Mouse (Mus musculus) myocyte (in vitro differentiated cells): Measurements from ENCODE around the gene Kmt5b. TPM values are rescaled to one million over a fixed set of nuclear protein-coding genes. Genes with fewer than 3 reads are reported as not detected.
A peak's percentile ranks its signal among the peaks of the same experiment; 100 is the strongest.

Experiments used
- H3K27me3 ChIP-seq: one replicate; pipeline ENCODE4 v1.6.1; 2011; ENCODE audit not compliant: control insufficient read depth, insufficient read depth, insufficient read length
- H3K36me3 ChIP-seq: one replicate; pipeline ENCODE4 v1.6.1; 2011; ENCODE audit not compliant: control insufficient read depth, insufficient read depth
- H3K4me2 ChIP-seq: one replicate; pipeline ENCODE4 v1.6.1; 2011; ENCODE audit warnings: low read depth, control low read depth
- H3K4me3 ChIP-seq: one replicate; pipeline ENCODE4 v1.5.1; 2011; ENCODE audit warnings: mild to moderate bottlenecking, control low read depth, moderate library complexity
- H3K79me2 ChIP-seq: one replicate; pipeline ENCODE4 v1.6.1; 2011; ENCODE audit not compliant: control insufficient read depth, insufficient read depth
- H3ac ChIP-seq: one replicate; pipeline ENCODE4 v1.6.1; 2011; ENCODE audit not compliant: control insufficient read depth, insufficient read length
- CEBPB ChIP-seq: IDR thresholded peaks from 2 replicates; pipeline ENCODE4 v1.6.1; 2011; ENCODE audit warnings: mild to moderate bottlenecking, moderate library complexity; ENCODE audit not compliant: poor library complexity, insufficient read depth, severe bottlenecking
- E2F4 ChIP-seq: IDR thresholded peaks from one replicate; pipeline ENCODE4 v1.6.1; 2011; ENCODE audit warnings: mild to moderate bottlenecking, control low read depth, moderate library complexity; ENCODE audit not compliant: insufficient read depth
- MAX ChIP-seq: IDR thresholded peaks from one replicate; pipeline ENCODE4 v1.6.1; 2011; ENCODE audit warnings: low read depth, mild to moderate bottlenecking, control low read depth
- MYOD1 ChIP-seq, 3 experiments: IDR thresholded peaks; one replicate each; pipeline ENCODE4 v1.6.1; 2011; ENCODE audit warnings: control low read depth in 2 of 3, low read depth in 2 of 3, mild to moderate bottlenecking in 2 of 3, moderate library complexity in 1 of 3; ENCODE audit not compliant: insufficient read length in 2 of 3, control insufficient read depth in 1 of 3
- MYOG ChIP-seq, 3 experiments: IDR thresholded peaks; one replicate each; pipeline ENCODE4 v1.6.1; 2011; ENCODE audit warnings: control low read depth in 2 of 3, low read depth in 2 of 3, mild to moderate bottlenecking in 2 of 3; ENCODE audit not compliant: insufficient read length in 2 of 3, control insufficient read depth in 1 of 3, insufficient read depth in 1 of 3
- POLR2A ChIP-seq: IDR thresholded peaks from one replicate; pipeline ENCODE4 v1.6.1; 2011; ENCODE audit warnings: low read depth, mild to moderate bottlenecking, control low read depth, moderate library complexity; ENCODE audit not compliant: insufficient read length
- POLR2AphosphoS2 ChIP-seq: IDR thresholded peaks from one replicate; pipeline ENCODE4 v1.6.1; 2011; ENCODE audit warnings: low read depth, control low read depth; ENCODE audit not compliant: insufficient read length
- REST ChIP-seq: IDR thresholded peaks from one replicate; pipeline ENCODE4 v1.6.1; 2011; ENCODE audit warnings: mild to moderate bottlenecking, control low read depth, moderate library complexity; ENCODE audit not compliant: insufficient read depth, insufficient read length
- SRF ChIP-seq: IDR thresholded peaks from one replicate; pipeline ENCODE4 v1.6.1; 2011; ENCODE audit warnings: low read depth; ENCODE audit not compliant: control insufficient read depth, insufficient read length
- TCF12 ChIP-seq: IDR thresholded peaks from one replicate; pipeline ENCODE4 v1.6.1; 2011; ENCODE audit warnings: mild to moderate bottlenecking, control low read depth; ENCODE audit not compliant: poor library complexity, insufficient read depth, severe bottlenecking
- TCF3 ChIP-seq: IDR thresholded peaks from one replicate; pipeline ENCODE4 v1.6.1; 2011; ENCODE audit warnings: low read depth, control low read depth; ENCODE audit not compliant: insufficient read length
- USF1 ChIP-seq: IDR thresholded peaks from one replicate; pipeline ENCODE4 v1.6.1; 2011; ENCODE audit warnings: low read depth, mild to moderate bottlenecking, control low read depth, moderate library complexity
- polyA plus RNA-seq: library from polyadenylated mRNA; unstranded; fragments of >200 nt; fragmentation: generic; extraction: Trizol; gene quantifications from one replicate; pipeline ENCODE4 v1.2.1, GENCODE M21; 2012; ENCODE audit warnings: missing spikeins

Kmt5b gene
- polyA plus RNA-seq, 1 experiment: 8.0 TPM

DNA sequence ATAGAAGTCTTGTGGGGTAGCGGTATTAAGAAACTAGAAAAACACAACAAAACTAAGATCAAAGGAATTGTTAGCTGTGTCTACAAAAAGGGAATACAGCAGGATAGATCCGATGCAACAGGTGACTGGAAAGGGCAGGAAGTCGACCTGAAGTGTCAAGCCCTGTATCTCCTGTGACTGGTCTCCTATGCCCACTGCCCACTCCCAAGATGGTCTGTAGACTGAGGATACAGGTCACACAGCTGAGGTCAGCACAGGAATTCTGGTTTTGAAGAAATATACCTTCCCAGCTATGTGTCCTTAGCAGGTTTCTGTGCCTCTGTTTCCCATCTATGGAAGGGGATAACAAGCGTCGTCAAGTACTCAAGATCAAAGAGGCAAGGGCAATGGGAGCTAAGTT is 843 bp upstream of the Kmt5b start:
- no peaks in the 10 kb centered on the region for H3K36me3 ChIP-seq
- H3K4me3 ChIP-seq: peak overlapping the region; percentile 56
- no peaks in the 10 kb centered on the region for H3K27me3 ChIP-seq
- H3K79me2 ChIP-seq: peaks cover 25% of the 10 kb centered on the region
- no peak overlapping the region for H3ac ChIP-seq
- no peak for TF ChIP-seq USF1
- TF ChIP-seq TCF3: no peak
- no peak for TF ChIP-seq REST
- no peak for TF ChIP-seq TCF12
- no peak for TF ChIP-seq POLR2AphosphoS2
- TF ChIP-seq POLR2A: no peak
- H3K4me2 ChIP-seq: peak overlapping the region; percentile 78

DNA sequence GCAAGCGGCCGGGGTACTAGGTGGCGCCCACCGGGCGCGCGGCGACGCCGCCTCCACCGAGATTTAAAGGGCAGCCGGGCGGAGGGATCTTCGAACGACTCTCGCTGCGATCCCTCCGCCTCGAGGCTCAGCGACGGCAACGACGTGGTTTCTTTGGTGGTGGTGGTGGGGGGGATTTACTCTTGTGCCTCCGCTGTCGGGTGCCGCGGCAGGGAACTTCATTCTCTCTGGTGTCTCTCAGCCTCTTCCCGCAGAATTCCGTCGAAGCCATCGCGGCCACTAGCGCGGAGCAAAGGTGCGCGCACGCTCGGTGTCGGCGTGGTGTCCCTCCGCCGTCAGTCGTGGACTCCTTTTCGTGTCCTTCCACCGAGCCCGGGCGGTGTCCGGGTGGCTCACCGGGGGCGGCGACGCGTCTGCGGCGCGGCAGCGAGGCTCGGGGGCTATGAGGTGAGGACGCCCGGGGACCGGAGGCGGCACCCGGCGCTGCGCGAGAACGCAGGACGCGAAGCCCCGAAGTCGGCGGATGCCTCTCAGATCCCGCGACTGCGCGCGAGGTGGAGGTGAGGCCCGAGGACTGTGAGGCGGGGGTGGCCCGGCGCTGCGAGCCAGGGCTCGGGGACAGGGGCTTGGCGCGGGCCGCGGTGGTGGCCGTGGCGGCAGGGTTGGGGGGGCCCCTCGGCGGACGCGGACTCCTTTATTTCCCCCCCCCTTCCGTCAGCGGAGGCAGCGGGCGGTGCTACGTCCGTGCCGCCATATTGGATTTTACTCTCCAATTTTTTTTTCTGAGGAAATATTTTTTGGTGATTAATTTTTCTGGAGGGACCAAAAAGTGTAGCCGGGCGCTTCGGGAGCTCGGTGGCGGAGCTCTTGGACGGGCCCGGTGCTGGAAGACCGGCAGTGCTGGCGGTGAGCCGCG is 818 bp downstream of the Kmt5b start:
- Histone ChIP-seq H3K4me3 (peak overlapping the region; percentile 56), H3ac (peak overlapping the region; percentile 72), H3K4me2 (peak overlapping the region; percentile 78), H3K36me3 (no peaks in the 10 kb centered on the region), H3K27me3 (no peaks in the 10 kb centered on the region), H3K79me2 (peaks cover 41% of the 10 kb centered on the region)
- TF ChIP-seq MYOD1 (IDR thresholded peaks at IDR 0.05; ENCODE audit: control insufficient read depth in 1 of 3, insufficient read length in 2 of 3, low read depth in 2 of 3): peak in 2 of 3 experiments; percentile 10 to 17
- TF ChIP-seq POLR2A: peak; percentile 66
- TF ChIP-seq POLR2AphosphoS2: peak; percentile 11
- peak in 2 of 3 experiments; percentile 47 to 60 for TF ChIP-seq MYOG (IDR thresholded peaks at IDR 0.05; ENCODE audit: control insufficient read depth in 1 of 3, insufficient read depth in 1 of 3, insufficient read length in 2 of 3, low read depth in 2 of 3)
- peak; percentile 12 for TF ChIP-seq TCF3
- TF ChIP-seq MAX: no peak
- no peak for TF ChIP-seq E2F4

DNA sequence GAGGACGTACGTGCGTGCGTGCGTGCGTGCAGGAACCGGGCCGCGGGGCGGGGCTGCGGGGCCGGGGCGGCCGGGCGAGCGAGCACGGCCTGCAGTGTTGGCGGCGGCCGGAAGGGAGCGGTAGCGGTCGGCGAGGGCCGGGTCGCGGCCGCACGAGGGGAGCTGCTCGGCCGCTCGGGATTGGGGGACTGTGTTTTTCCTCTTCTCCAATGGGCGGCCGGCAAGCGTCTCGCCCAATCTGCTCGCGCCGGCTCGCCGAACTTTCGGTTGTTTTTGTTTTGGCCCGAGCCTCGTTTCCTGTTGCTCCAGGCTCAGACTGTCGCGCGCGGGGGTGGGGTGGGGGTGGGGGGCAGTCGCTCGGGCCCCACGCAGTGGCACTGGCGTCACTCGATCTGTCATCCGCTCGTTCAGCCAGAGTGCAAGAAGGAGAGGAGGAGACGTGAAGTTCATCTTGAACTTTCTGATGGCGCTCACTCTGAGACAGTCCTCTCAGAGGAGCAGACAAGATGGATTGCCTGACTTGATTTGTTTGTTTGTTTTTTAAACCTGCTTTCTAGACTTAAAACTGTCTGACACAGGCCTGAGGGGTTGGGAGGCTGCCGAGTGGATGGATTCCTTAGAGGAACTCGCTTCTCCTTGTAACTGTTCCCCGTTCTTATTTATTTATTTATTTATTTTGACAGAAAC is 1.6 kb downstream of the Kmt5b start:
- H3ac ChIP-seq: peak overlapping the region; percentile 72
- H3K79me2 ChIP-seq: peaks cover 49% of the 10 kb centered on the region
- H3K4me3 ChIP-seq: peak overlapping the region; percentile 56
- no peaks in the 10 kb centered on the region for H3K36me3 ChIP-seq
- H3K4me2 ChIP-seq: peak overlapping the region; percentile 87
- no peak for TF ChIP-seq MYOG (IDR thresholded peaks at IDR 0.05; ENCODE audit: control insufficient read depth in 1 of 3, insufficient read depth in 1 of 3, insufficient read length in 2 of 3, low read depth in 2 of 3)
- TF ChIP-seq SRF: no peak
- TF ChIP-seq E2F4: no peak
- TF ChIP-seq POLR2A: peak; percentile 43
- H3K27me3 ChIP-seq: no peaks in the 10 kb centered on the region

DNA sequence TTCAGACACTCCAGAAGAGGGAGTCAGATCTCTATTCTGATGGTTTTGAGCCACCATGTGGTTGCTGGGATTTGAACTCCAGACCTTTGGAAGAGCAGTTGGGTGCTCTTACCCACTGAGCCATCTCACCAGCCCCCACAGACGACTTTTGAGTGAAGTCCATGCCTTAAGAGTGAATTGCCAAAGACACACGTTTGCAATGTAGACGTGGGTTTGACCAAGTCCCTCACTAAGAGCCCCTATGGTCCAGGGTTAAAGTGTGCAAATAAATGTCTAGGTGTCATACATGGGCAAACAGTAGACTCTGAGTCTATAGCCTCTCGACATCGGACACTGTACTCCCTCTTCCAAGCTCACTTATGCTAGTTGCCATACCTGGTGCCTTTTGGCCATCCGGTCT is 2.3 kb downstream of the Kmt5b start:
- Histone ChIP-seq H3K36me3 (no peaks in the 10 kb centered on the region), H3K4me3 (peak overlapping the region; percentile 56)
- TF ChIP-seq TCF3 (no peak), E2F4 (no peak), POLR2A (no peak), MYOG (IDR thresholded peaks at IDR 0.05; ENCODE audit: control insufficient read depth in 1 of 3, insufficient read depth in 1 of 3, insufficient read length in 2 of 3, low read depth in 2 of 3) (no peak), USF1 (no peak), MAX (no peak), SRF (no peak), MYOD1 (IDR thresholded peaks at IDR 0.05; ENCODE audit: control insufficient read depth in 1 of 3, insufficient read length in 2 of 3, low read depth in 2 of 3) (no peak), TCF12 (no peak), CEBPB (no peak), REST (no peak), POLR2AphosphoS2 (no peak)

DNA sequence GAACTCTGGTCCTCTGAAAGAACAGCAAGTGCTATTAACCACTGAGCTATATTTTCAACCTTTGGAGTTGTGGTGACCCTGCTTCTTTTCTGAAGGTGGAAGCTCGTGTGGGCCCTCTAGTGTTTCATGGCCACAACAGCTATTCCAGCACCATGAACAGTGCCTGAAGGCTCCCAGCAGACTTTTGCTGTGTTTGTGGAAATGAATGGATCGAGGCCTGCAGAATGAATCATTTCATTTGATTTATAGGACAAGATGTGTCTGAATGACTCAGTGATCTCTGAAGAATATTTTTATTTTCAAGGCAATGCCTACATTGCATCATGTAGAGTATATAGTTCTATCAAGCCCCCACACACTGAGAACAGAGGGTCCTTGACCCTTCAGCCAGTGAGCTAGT is 6.9 kb downstream of the Kmt5b start:
- H3K4me2 ChIP-seq: no peak overlapping the region
- H3K4me3 ChIP-seq: no peak overlapping the region
- TF ChIP-seq POLR2A: no peak
- peak; percentile 50; the same call in 1 of the 2 replicates for TF ChIP-seq CEBPB
- peaks cover 99% of the 10 kb centered on the region for H3K79me2 ChIP-seq
- no peaks in the 10 kb centered on the region for H3K36me3 ChIP-seq
- H3K27me3 ChIP-seq: no peaks in the 10 kb centered on the region
- no peak overlapping the region for H3ac ChIP-seq

More for the DNA sequence above, 2.3 kb downstream of the Kmt5b start:
- Histone ChIP-seq H3K27me3 (no peaks in the 10 kb centered on the region), H3K79me2 (peaks cover 56% of the 10 kb centered on the region), H3K4me2 (peak overlapping the region; percentile 87), H3ac (no peak overlapping the region)
